Mouse (Mus musculus) neural tube, embryonic 15.5 days (tissue): ENCODE measurements at regions not wholly inside any gene's neighbourhood (a gene's known extent, or its start where the extent isn't known, plus 50 kb on each side); places are given as distances from the start of the nearest gene placed in this dataset.

Experiments used
- ATAC-seq: fragments of 200-750 bp; cut with Nextera tagmentation; 2 replicates; pipeline ENCODE4 v1.8.0; 2017; ENCODE audit warnings: mild to moderate bottlenecking, moderate TSS enrichment, moderate library complexity; ENCODE audit not compliant: low FRiP score
- H3K27ac ChIP-seq: fragments of 300-500 bp; sonication (generic); replicated peaks from 2 replicates; pipeline ENCODE4 v1.5.1; 2015; ENCODE audit warnings: mild to moderate bottlenecking, inconsistent platforms
- H3K27me3 ChIP-seq: fragments of 300-500 bp; sonication (generic); replicated peaks from 2 replicates; pipeline ENCODE4 v1.6.1; 2015; ENCODE audit warnings: inconsistent platforms
- H3K36me3 ChIP-seq: fragments of 300-500 bp; sonication (generic); 2 replicates; pipeline ENCODE4 v1.6.1; 2015; ENCODE audit warnings: inconsistent platforms
- H3K4me1 ChIP-seq: fragments of 300-500 bp; sonication (generic); 2 replicates; pipeline ENCODE4 v1.6.1; 2015; ENCODE audit warnings: inconsistent platforms
- H3K4me2 ChIP-seq: fragments of 300-500 bp; sonication (generic); 2 replicates; pipeline ENCODE4 v1.6.1; 2015; ENCODE audit warnings: inconsistent platforms, mild to moderate bottlenecking, moderate library complexity
- H3K4me3 ChIP-seq: fragments of 300-500 bp; sonication (generic); replicated peaks from 2 replicates; pipeline ENCODE4 v1.5.1; 2015; ENCODE audit warnings: mild to moderate bottlenecking, inconsistent platforms
- H3K9ac ChIP-seq: fragments of 300-500 bp; sonication (generic); replicated peaks from 2 replicates; pipeline ENCODE4 v1.6.1; 2015; ENCODE audit warnings: mild to moderate bottlenecking, inconsistent platforms
- H3K9me3 ChIP-seq: fragments of 300-500 bp; sonication (generic); replicated peaks from 2 replicates; pipeline ENCODE4 v1.6.1; 2016; ENCODE audit warnings: inconsistent platforms
- whole genome bisulfite sequencing: fragments of 180-500 bp; shearing (Covaris S2); methylation state at CpG from one replicate; pipeline ENCODE4 v1.1.7; 2015; ENCODE audit warnings: mixed read lengths; 5-methylcytosine and 5-hydroxymethylcytosine counted together

- H3K4me3 ChIP-seq, result no peak overlapping the region
- ATAC-seq, result no peak
- H3K9ac ChIP-seq, result no peak overlapping the region
- no peaks in the 10 kb centered on the region for H3K36me3 ChIP-seq
- no peaks in the 10 kb centered on the region for H3K4me1 ChIP-seq
- WGBS, result 73% methylated on average over 1 of the region's 1 CpGs
- no peaks in the 10 kb centered on the region for H3K27me3 ChIP-seq
- no peak overlapping the region for H3K4me2 ChIP-seq
- no peak overlapping the region for H3K27ac ChIP-seq
- H3K9me3 ChIP-seq, result no peaks in the 10 kb centered on the region
Observed at GRCm38 (mm10) chr7:88225800-88226199, 52.1 kb upstream of the Ctsc start.
